Mouse (Mus musculus): ENCODE data around the gene Gjb4.

DNA sequence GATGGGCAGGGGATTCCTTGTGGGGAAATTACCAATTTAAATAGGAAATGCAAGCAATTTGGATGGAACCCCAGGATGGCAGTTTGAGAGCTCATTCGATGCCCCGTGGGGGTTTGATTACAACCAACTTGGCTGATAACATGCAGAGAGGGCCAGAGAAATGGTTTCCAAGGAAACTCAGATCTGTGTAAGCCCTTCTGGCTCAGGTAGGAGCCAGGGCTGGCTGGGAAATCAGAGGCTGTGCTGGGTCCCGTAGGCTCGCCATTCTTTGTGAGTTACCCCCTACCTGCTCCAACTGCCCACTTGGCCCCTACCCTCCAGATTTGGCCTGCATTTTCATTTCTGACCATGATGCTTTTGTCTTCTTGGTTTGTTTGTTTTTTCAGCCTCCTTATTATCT, 48.3 kb upstream of the Gjb4 start:
- TF ChIP-seq CTCF (IDR thresholded peaks at IDR 0.05; ENCODE audit: extremely low read depth, insufficient read length, insufficient replicate concordance, low read depth, low read length) (no peak), POLR2A (IDR thresholded peaks at IDR 0.05; ENCODE audit: low read depth, low read length) (no peak)

Data from small intestine, adult 2 months (tissue).